Comparison of ENCODE assay signal across 8 mouse cellular contexts in the genomic region with DNA sequence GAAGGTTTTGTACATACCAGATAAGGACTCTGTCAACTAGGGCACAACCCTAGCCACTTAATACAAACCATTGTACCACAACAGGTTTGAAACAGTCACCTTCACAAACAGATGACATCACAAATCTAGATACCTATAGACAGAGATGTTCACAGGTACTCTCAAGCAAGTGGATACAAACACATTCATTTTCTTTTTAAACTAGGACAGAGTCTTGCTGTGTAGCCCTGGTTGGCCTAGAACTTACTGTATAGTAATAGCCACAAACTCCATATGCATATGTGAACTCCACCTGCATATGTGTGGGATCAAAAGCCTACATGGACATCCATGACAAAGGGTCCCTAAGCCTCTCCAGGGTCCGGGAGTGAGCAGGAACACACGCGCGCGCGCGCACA. TPM values are rescaled to one million over a fixed set of nuclear protein-coding genes. Genes with fewer than 3 reads are reported as not detected.
DNase-seq lines count a peak whose midpoint lies in the region; ATAC-seq and TF ChIP-seq lines count a peak whose summit lies in the region.

Camsap3 (plus strand) TSS at position 301 of the 398 bp plus-strand sequence.

- no peaks in the 10 kb centered on the region for H3K4me1 ChIP-seq in lung, postnatal 0 days (ENCODE audit: insufficient read depth, low read depth, low read length)
- H3K4me1 ChIP-seq in neural tube, embryonic 15.5 days = 0 out of 2 replicates have a peak, but pooled peaks cover 4% of the 10 kb centered on the region

- peaks cover 5% of the 10 kb centered on the region; the same call in 1 of the 2 replicates for H3K27me3 ChIP-seq in lung, postnatal 0 days (replicated peaks; ENCODE audit: insufficient read depth, low read length)
- H3K27me3 ChIP-seq in neural tube, embryonic 15.5 days (replicated peaks) = no peaks in the 10 kb centered on the region

- 0% methylated on average over 4 of the region's 7 CpGs for WGBS in lung, postnatal 0 days
- WGBS in neural tube, embryonic 15.5 days = 6% methylated on average over 7 of the region's 7 CpGs

- no peak for ATAC-seq in lung, postnatal 0 days
- no peak for ATAC-seq in neural tube, embryonic 15.5 days (ENCODE audit: low FRiP score)
- no peak for ATAC-seq in frontal cortex, adult (ENCODE audit: low TSS enrichment)

- DNase-seq in adrenal gland, postnatal 4 days (ENCODE audit: low spot score in 2 of 2) = no peak
- no peak for DNase-seq in adrenal gland, postnatal 25 days
- DNase-seq in lung, postnatal 0 days (ENCODE audit: low spot score) = no peak
- no peak for DNase-seq in lung, postnatal 25 days (ENCODE audit: low spot score)
- no peak for DNase-seq in left cerebral cortex, postnatal 10 days (ENCODE audit: extremely low spot score in 1 of 2, low spot score in 2 of 2)
- DNase-seq in cerebellum, postnatal 36 days = no peak

- no peaks in the 10 kb centered on the region for H3K9me3 ChIP-seq in lung, postnatal 0 days (ENCODE audit: low read length)
- no peaks in the 10 kb centered on the region for H3K9me3 ChIP-seq in neural tube, embryonic 15.5 days (replicated peaks)

- peak within 1 kb of the TSS; percentile 85 for H3K4me2 ChIP-seq in lung, postnatal 0 days (replicated peaks; ENCODE audit: low read depth, low read length)
- H3K4me2 ChIP-seq in neural tube, embryonic 15.5 days = peak within 1 kb of the TSS; percentile 73

- peak within 1 kb of the TSS; percentile 77 for H3K27ac ChIP-seq in lung, postnatal 0 days (ENCODE audit: low read length)
- peak within 1 kb of the TSS; percentile 89 for H3K27ac ChIP-seq in neural tube, embryonic 15.5 days (replicated peaks)

- TF ChIP-seq CTCF in lung, postnatal 0 days (IDR thresholded peaks at IDR 0.05) = no peak

- intact Hi-C loops in left cerebral cortex, postnatal 10 days (cut with DNase I) = no loop called here

- H3K36me3 ChIP-seq in lung, postnatal 0 days (ENCODE audit: insufficient read depth, low read length) = no peaks in the 10 kb centered on the region
- no peaks in the 10 kb centered on the region for H3K36me3 ChIP-seq in neural tube, embryonic 15.5 days

- TF ChIP-seq EP300 in lung, postnatal 0 days (IDR thresholded peaks at IDR 0.05) = no peak

- peak within 1 kb of the TSS; percentile 62 for H3K4me3 ChIP-seq in lung, postnatal 0 days (ENCODE audit: low read depth, low read length)
- peak within 1 kb of the TSS; percentile 92 for H3K4me3 ChIP-seq in neural tube, embryonic 15.5 days (replicated peaks)

- H3K9ac ChIP-seq in lung, postnatal 0 days (replicated peaks; ENCODE audit: low read depth) = peak within 1 kb of the TSS; percentile 51
- H3K9ac ChIP-seq in neural tube, embryonic 15.5 days (replicated peaks) = peak within 1 kb of the TSS; percentile 81

RNA-seq across cellular contexts. Expression of gene Camsap3, which starts in this region (rescaled TPM):
- total RNA-seq in adrenal gland, postnatal 4 days (2021) = 10 to 100 TPM; 14.2 to 18.5 TPM
- 7.0 and 10.0 TPM in 2 replicates for total RNA-seq in adrenal gland, postnatal 25 days (2021)
- 5.7 and 6.5 TPM in 2 replicates for polyA plus RNA-seq in lung, postnatal 0 days (2015; fragmentation: Nextera tagmentation; extraction: Ambion mirVana)
- total RNA-seq in left cerebral cortex, postnatal 10 days (2021) = 10 to 100 TPM; 67.3 to 71.8 TPM
- polyA plus RNA-seq in neural tube, embryonic 15.5 days (2015; fragmentation: Nextera tagmentation; extraction: Ambion mirVana) = 37.6 and 41.3 TPM in 2 replicates
